Mouse (Mus musculus) intestine, embryonic 16.5 days (tissue): ENCODE measurements around the gene Crygb. TPM values are rescaled to one million over a fixed set of nuclear protein-coding genes. Genes with fewer than 3 reads are reported as not detected.
A peak's percentile ranks its signal among the peaks of the same experiment; 100 is the strongest.
"Not testable (repeated sequence)": the region's sequence is repeated elsewhere in the genome, so short reads cannot be mapped to it uniquely, and the experiment has no call there.

Experiments
- ATAC-seq: fragments of 200-750 bp; cut with Nextera tagmentation; 2 replicates; pipeline ENCODE4 v1.8.0; 2017; ENCODE audit warnings: moderate TSS enrichment, moderate library complexity
- H3K27ac ChIP-seq: fragments of 300-500 bp; sonication (generic); 2 replicates; pipeline ENCODE4 v1.5.1; 2014; ENCODE audit warnings: mild to moderate bottlenecking, low read length
- H3K27me3 ChIP-seq: fragments of 300-500 bp; sonication (generic); replicated peaks from 2 replicates; pipeline ENCODE4 v1.6.1; 2014; ENCODE audit warnings: low read length, control low read depth, mixed read lengths; ENCODE audit not compliant: control insufficient read depth, insufficient read depth
- H3K36me3 ChIP-seq: fragments of 300-500 bp; sonication (generic); 2 replicates; pipeline ENCODE4 v1.6.1; 2014; ENCODE audit warnings: low read length, control low read depth; ENCODE audit not compliant: control insufficient read depth, insufficient read depth
- H3K4me1 ChIP-seq: fragments of 300-500 bp; sonication (generic); 2 replicates; pipeline ENCODE4 v1.6.1; 2014; ENCODE audit warnings: low read length, control low read depth, mixed read lengths; ENCODE audit not compliant: control insufficient read depth, insufficient read depth
- H3K4me2 ChIP-seq: fragments of 300-500 bp; sonication (generic); 2 replicates; pipeline ENCODE4 v1.6.1; 2014; ENCODE audit warnings: low read depth, low read length, control low read depth
- H3K4me3 ChIP-seq: fragments of 300-500 bp; sonication (generic); 2 replicates; pipeline ENCODE4 v1.5.1; 2014; ENCODE audit warnings: mild to moderate bottlenecking, low read length
- H3K9ac ChIP-seq: fragments of 300-500 bp; sonication (generic); 2 replicates; pipeline ENCODE4 v1.6.1; 2014; ENCODE audit warnings: low read depth, low read length
- H3K9me3 ChIP-seq: fragments of 300-500 bp; sonication (generic); 2 replicates; pipeline ENCODE4 v1.6.1; 2016; ENCODE audit warnings: low read length, control low read depth; ENCODE audit not compliant: control insufficient read depth
- WGBS: fragments of 180-500 bp; shearing (Covaris S2); extraction: QIAGEN DNeasy Blood & Tissue Kit; methylation state at CpG from one replicate; pipeline ENCODE4 v1.1.7; 2014; 5-methylcytosine and 5-hydroxymethylcytosine counted together
- polyA plus RNA-seq: library from polyadenylated mRNA; unstranded; fragments of >200 nt; fragmentation: Nextera tagmentation; extraction: Ambion mirVana; gene quantifications from 2 replicates; pipeline ENCODE4 v1.2.1, GENCODE M21; 2015

Gene Crygb
- polyA plus RNA-seq, 1 experiment from 2014 or later = not detected

- Histone ChIP-seq H3K9me3 (no peaks in the 10 kb centered on the region), H3K36me3 (no peaks in the 10 kb centered on the region), H3K4me2 (no peak overlapping the region), H3K27ac (no peak overlapping the region), H3K27me3 (no peaks in the 10 kb centered on the region), H3K4me1 (no peaks in the 10 kb centered on the region), H3K4me3 (no peak overlapping the region), H3K9ac (no peak overlapping the region)
- WGBS = 74% methylated on average over 6 of the region's 6 CpGs
- ATAC-seq = peak; percentile 62; the same call in 1 of the 2 replicates
Measured at GRCm38 (mm10) chr1:65088567-65089356, 6.7 kb upstream of the Crygb start.

- H3K27me3 ChIP-seq = no peaks in the 10 kb centered on the region
- 17% methylated on average over 5 of the region's 5 CpGs for WGBS
- no peaks in the 10 kb centered on the region for H3K4me1 ChIP-seq
- H3K36me3 ChIP-seq = no peaks in the 10 kb centered on the region
- no peak overlapping the region for H3K4me2 ChIP-seq
- H3K27ac ChIP-seq = no peak overlapping the region
- no peak overlapping the region for H3K4me3 ChIP-seq
- no peak for ATAC-seq
- H3K9ac ChIP-seq = no peak overlapping the region
- no peaks in the 10 kb centered on the region for H3K9me3 ChIP-seq
Measured at GRCm38 (mm10) chr1:65075607-65076006, 6.5 kb downstream of the Crygb start.

GRCm38 (mm10) chr1:65073589-65073988, 8.5 kb downstream of the Crygb start, which contains the start of gene Crygc:
Gene Crygc (minus strand): TSS chr1:65073689.
- Histone ChIP-seq H3K4me2 (no peak within 1 kb of the TSS), H3K9ac (no peak within 1 kb of the TSS), H3K4me3 (no peak within 1 kb of the TSS), H3K4me1 (no peaks in the 10 kb centered on the region), H3K27me3 (no peaks in the 10 kb centered on the region), H3K27ac (no peak within 1 kb of the TSS), H3K36me3 (no peaks in the 10 kb centered on the region), H3K9me3 (no peaks in the 10 kb centered on the region)
- ATAC-seq = no peak
- WGBS = 70% methylated on average over 6 of the region's 6 CpGs

- Histone ChIP-seq H3K4me3 (no peak overlapping the region), H3K27me3 (no peaks in the 10 kb centered on the region), H3K4me2 (no peak overlapping the region), H3K27ac (no peak overlapping the region), H3K4me1 (no peaks in the 10 kb centered on the region), H3K9me3 (no peaks in the 10 kb centered on the region), H3K36me3 (no peaks in the 10 kb centered on the region), H3K9ac (no peak overlapping the region)
- ATAC-seq = no peak
Measured at GRCm38 (mm10) chr1:65067842-65068241, 14.2 kb downstream of the Crygb start.

GRCm38 (mm10) chr1:65064201-65064600, 17.9 kb downstream of the Crygb start:
- H3K9me3 ChIP-seq = no peaks in the 10 kb centered on the region
- no peak for ATAC-seq
- H3K4me3 ChIP-seq = no peak overlapping the region
- no peak overlapping the region for H3K27ac ChIP-seq
- H3K27me3 ChIP-seq = no peaks in the 10 kb centered on the region
- 0 out of 2 replicates have a peak, but pooled peaks cover 3% of the 10 kb centered on the region for H3K4me1 ChIP-seq
- no peak overlapping the region for H3K9ac ChIP-seq
- no peak overlapping the region for H3K4me2 ChIP-seq
- 86% methylated on average over 15 of the region's 15 CpGs for WGBS
- H3K36me3 ChIP-seq = no peaks in the 10 kb centered on the region

GRCm38 (mm10) chr1:65063352-65063751, 18.7 kb downstream of the Crygb start, which contains the start of gene Crygd:
Gene Crygd (minus strand): TSS chr1:65063452.
- no peak within 1 kb of the TSS for H3K4me3 ChIP-seq
- WGBS = 82% methylated on average over 8 of the region's 8 CpGs
- H3K27me3 ChIP-seq = no peaks in the 10 kb centered on the region
- no peaks in the 10 kb centered on the region for H3K9me3 ChIP-seq
- H3K36me3 ChIP-seq = no peaks in the 10 kb centered on the region
- ATAC-seq = no peak
- H3K4me1 ChIP-seq = 0 out of 2 replicates have a peak, but pooled peaks cover 3% of the 10 kb centered on the region
- no peak within 1 kb of the TSS for H3K4me2 ChIP-seq
- no peak within 1 kb of the TSS for H3K9ac ChIP-seq
- no peak within 1 kb of the TSS for H3K27ac ChIP-seq

- no peak for ATAC-seq
- no peaks in the 10 kb centered on the region for H3K9me3 ChIP-seq
- WGBS = 38% methylated on average over 2 of the region's 2 CpGs
Measured at GRCm38 (mm10) chr1:65052140-65052539, 29.9 kb downstream of the Crygb start.

GRCm38 (mm10) chr1:65051696-65052095, 30.4 kb downstream of the Crygb start:
- no peaks in the 10 kb centered on the region; the same call in 1 of the 2 replicates for H3K27me3 ChIP-seq
- no peaks in the 10 kb centered on the region for H3K36me3 ChIP-seq
- WGBS = 64% methylated on average over 7 of the region's 7 CpGs
- H3K9me3 ChIP-seq = no peaks in the 10 kb centered on the region
- no peak overlapping the region for H3K9ac ChIP-seq
- no peak overlapping the region for H3K4me2 ChIP-seq
- H3K27ac ChIP-seq = no peak overlapping the region
- no peak for ATAC-seq
- H3K4me1 ChIP-seq = no peaks in the 10 kb centered on the region
- no peak overlapping the region for H3K4me3 ChIP-seq

More at GRCm38 (mm10) chr1:65052140-65052539, 29.9 kb downstream of the Crygb start:
- Histone ChIP-seq H3K4me1 (no peaks in the 10 kb centered on the region), H3K4me2 (no peak overlapping the region), H3K27ac (no peak overlapping the region), H3K4me3 (no peak overlapping the region), H3K36me3 (no peaks in the 10 kb centered on the region), H3K9ac (no peak overlapping the region), H3K27me3 (no peaks in the 10 kb centered on the region; the same call in 1 of the 2 replicates)

- H3K9me3 ChIP-seq, H3K27ac ChIP-seq, H3K9ac ChIP-seq, H3K4me1 ChIP-seq, H3K4me2 ChIP-seq, H3K36me3 ChIP-seq, H3K27me3 ChIP-seq, ATAC-seq, H3K4me3 ChIP-seq: not testable (repeated sequence)
- 72% methylated on average over 9 of the region's 12 CpGs for WGBS
Measured at GRCm38 (mm10) chr1:65050952-65051351, 31.1 kb downstream of the Crygb start, which contains the start of gene Cryge. Gene Cryge (minus strand): TSS chr1:65051149.
